Mouse (Mus musculus) B cell, adult 2 months (primary cell): ENCODE measurements around the gene Iqcb1.
A peak's percentile ranks its signal among the peaks of the same experiment; 100 is the strongest.
"Not testable (repeated sequence)": the region's sequence is repeated elsewhere in the genome, so short reads cannot be mapped to it uniquely, and the experiment has no call there.

Experiments
- DNase-seq, 2 experiments: peaks; one replicate each; pipeline ENCODE4 v3.0.0; 2022

Iqcb1 gene

DNA sequence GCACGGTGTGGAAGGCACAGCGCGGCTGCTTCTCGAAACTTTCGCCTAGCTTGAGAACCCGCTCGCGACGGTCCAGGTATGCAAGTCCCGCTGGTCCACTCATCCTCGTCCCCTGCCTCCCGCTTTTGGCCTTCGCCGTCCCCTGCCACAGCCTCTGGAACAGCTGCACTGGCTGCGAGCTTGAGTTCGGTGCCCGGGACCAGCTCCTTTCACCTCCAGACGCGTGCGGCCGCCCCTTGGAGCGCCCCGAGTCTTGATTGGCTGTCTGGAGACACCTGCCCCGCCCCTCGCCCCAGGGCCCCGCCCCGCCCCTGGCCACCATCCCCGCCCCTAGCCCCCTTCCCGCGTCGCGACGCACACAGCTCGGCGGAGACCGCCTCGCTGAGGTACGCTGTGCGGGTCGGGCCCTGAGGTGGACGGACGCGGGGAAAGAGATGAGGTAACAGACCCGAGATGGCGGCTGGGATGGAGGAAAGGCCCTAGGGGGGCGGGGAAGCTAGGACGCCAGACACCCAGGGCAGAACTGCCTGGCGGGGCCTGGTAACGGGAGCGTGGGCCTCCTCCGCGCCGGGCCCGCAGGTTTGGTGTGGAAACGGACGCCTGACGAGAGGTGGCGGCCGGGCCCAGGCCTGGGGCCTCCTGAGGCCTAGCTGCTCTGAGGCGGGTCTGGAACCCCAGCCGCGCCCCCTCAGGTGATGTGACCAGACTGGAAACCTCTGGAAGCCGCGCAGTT, at the start of gene Iqcb1:
Gene Iqcb1 (plus strand): TSS at position 332 of the 733 bp plus-strand sequence.
- DNase-seq = peak; percentile 85 to 86

DNA sequence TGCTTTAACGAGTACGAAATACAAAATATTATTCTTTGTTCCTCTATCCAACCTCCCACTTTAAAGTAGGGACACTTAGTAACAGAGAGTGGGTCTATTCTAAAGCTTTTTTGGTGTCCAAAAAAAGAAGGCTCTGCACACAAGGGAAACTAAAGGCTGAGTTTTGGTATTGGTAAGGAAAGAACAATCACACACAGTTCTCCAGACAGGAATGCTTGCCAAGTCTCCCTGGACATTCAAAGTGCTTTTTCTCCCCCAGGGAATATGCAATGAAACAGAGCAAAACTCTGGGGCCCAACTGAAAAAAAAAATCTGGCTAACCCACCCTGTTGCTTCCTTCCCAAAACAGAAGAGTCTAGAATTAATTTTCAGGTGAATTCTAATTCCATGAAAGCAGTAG, 44.0 kb upstream of the Iqcb1 start:
- DNase-seq = no peak

DNA sequence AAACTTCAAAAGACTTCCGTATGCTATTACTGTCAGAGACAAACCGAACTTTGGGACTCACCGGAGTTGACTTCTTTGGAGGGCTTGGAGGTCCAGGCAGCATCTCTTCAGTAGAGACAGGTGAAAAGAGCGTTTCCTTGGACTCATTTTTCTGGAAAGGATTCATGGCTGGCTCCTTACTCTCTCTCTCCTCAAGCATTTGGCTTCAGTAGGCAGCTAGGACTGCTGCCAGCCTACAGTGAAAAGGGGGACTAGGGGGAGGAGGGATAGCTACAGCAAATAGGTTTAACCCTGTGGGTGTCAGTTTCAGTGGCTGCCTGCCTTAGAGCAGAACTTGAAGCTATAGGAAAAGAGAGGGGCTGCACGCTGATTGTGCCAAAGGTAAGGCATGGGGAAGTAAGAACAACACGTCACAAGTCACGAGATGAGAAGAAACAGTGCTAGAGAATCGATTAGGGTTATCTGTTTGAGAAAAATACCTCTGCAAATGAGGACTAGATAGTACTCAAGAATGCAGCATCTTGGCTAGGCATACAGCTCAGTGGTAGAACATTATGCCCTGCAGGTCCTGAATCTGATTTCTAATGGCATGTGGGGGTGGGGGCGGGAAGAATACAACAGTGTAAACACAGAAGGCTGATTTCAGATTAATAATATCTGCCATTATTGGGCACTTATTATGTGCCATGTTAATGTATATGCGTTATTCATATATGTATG, 43.4 kb upstream of the Iqcb1 start, which contains the start of gene Slc15a2:
Gene Slc15a2 (minus strand): TSS at position 369 of the 720 bp plus-strand sequence.
- no peak for DNase-seq

DNA sequence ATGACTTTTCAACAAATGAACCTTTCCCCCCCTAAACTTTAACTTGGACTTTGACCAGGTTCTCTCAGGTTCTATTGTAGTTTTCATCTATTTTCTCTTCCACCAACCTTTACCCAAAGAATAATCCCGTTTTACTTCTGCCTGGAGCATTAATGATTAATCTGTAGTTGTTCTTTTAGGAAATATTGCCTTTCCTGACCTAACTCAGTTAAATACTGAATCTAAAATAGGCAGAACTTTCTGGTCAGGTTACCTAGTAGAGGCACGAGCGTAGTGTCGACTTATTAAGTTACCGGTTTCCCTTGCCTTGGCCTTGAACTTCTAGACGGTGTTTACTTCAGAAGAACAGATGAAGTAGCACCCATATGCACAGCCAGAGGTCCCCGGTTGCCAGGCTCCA, 41.7 kb upstream of the Iqcb1 start:
- DNase-seq = no peak

DNA sequence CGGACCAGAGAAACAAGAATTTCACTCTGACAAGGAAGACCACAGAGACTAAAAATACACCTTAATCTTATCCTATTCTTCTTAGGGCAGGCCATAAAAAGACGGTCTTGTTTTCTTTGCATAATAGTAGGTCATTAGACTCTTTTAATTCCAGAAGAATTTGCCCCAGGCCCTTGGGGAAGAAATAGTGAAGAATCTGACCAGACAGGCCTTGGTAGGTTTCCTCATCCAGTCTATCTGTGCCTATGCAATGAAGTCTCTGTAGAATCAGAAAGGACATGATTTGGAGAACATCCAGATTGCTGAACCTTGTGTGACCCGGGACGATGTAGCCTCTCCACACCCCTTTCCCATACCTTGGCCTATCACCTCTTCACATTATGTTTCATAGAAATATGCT, 38.0 kb upstream of the Iqcb1 start:
- no peak for DNase-seq

DNA sequence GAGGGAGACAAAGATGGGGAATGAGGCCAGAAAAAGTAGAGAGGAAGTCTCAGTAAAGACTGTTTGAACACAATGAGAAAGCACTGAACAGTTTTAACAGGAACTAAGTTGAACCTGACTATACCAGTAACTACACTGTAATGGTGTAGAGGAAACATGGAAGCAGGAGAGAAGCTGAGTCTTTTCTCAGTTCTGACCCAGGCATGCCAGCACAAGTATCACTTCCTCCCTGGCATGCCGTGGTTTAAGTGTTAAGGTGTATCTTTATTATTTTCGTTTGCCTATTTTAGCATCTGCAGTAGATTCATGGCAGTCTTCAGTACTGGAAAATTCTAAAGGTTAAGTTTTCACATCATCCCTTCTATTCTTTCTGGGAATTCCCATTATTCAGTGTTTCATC, 33.2 kb upstream of the Iqcb1 start:
- no peak for DNase-seq

DNA sequence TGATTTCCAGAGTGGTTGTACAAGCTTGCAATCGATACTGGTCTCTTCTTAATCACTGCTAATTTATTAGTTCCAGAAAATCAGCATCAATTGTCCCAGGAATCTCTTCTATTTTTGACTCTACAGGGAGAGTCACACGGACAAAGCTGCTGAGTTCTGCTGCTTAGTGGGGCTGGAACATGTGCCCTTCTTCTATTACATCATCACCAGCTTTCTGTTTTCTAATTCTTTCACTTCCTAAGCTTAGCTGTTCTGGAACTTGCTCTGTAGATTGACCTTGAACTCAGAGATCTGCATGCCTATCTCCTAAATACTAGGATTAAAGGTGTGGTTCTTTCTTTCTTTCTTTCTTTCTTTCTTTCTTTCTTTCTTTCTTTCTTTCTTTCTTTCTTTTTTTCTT, 29.9 kb upstream of the Iqcb1 start:
- DNase-seq = no peak

DNA sequence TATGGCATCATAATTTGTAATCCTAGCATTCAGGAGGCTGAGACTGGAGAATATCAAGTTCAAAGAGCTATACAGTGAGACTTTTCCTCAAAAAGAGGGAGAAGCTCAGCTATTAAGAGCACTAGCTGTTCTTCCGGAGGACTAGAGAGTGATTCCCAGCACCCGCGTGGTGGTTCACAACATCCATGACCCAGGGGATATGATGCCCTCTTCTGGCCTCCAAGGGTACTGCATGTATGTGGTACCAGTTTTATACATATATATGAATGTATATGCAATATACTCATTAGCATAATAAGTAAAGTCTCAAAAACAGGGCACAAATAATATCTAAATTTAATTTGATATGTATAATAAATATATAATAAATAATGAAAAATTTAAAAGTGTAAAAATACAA, 25.8 kb upstream of the Iqcb1 start:
- DNase-seq = peak; percentile 50 to 56

DNA sequence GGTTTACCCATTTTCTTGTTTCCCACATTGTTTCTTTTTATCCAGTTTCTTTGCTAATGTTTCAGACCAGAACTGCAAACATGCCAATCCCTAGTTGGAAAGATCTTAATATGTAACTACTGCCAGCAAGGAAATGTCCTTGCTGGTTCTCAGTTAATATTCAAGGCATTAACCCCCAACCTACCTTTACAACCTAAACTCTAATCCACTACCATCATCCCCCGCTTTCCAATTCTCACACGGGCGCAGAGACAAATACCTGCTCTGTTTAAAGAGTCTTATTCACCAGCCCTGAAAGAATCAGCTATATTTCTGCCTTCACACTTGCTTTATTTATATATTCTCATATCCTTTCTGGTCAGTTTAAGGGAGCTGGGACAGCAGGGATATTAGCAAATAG, 19.6 kb upstream of the Iqcb1 start:
- DNase-seq = no peak

DNA sequence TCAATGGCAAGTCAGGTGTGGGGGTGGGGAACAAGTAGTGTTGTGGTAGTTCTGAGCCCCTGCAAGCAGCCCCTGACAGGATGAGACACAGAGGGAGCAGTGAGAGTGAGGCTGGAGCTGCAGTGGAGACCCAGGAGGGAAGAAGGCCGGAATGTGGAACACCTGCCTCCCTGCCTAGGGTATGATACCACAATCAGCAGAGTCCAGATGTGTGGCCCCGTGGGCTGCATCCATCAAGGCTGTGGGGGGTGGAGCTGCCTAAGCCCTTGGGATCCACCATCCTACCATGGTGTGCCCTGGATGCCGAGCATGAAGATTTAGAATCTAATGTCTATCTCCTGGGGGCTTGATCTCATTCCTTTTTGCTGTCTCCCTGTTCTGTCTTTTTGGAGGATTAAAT, 14.5 kb upstream of the Iqcb1 start:
- no peak for DNase-seq

DNA sequence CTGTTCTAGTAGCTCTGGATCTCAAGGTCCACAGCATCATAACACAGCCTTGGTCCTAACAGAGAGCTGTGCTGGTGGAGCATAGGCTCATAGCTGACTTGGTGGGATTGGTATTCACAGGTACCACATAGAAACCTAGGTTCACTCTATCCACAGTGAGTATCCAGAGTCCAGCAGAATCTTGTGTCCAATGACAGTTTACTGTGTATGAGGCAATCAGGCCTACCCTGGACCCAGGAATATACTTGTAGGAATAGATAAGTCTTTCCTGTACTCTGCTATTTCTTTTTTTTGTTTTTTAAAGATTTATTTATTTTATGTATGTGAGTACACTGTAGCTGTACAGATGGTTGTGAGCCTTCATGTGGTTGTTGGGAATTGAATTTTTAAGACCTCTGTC, 11.3 kb upstream of the Iqcb1 start:
- no peak for DNase-seq

DNA sequence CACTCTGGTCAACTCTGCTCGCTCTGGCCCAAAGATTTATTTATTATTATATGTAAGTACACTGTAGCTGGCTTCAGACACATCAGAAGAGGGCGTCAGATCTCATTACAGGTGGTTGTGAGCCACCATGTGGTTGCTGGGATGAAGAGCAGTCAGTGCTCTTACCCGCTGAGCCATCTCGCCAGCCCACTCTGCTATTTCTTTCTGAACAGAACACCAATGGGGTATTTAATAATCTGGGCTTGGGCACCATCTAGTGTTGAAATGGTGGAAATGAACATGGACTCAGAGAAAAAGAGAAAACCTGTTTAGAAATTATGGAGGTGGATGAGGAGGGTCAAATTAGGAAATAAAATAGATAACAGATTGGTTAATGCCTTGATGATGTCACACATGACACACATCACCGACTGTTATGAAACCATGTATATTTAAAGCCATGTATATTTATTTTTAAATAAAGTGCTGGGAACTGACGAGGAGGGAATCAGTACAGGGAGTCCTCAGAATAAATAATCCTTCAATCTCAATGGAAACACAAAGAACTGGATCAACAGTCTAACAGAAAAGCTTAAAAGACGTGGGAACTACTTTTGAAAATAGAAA, 10.8 kb upstream of the Iqcb1 start:
- DNase-seq = peak; percentile 78 to 83

DNA sequence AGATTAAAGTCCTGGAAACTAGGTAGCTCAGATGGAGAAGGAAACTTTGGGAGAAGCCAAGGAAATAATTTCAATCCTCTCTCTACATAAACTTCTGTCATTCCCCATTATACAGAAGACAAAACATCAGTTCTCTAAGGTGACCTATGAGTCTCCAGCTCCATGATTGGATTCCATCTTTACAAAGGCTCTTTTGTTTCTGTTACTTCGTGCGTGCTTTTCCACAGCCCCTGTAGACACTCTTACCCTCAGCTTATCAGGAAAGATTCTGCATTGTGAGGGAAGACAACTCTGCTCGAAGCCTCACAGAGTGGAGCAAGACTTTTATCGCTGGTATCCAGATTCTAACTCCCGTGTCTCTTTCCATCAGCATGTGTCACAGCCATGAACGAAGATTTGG, 8.2 kb upstream of the Iqcb1 start:
- no peak for DNase-seq

DNA sequence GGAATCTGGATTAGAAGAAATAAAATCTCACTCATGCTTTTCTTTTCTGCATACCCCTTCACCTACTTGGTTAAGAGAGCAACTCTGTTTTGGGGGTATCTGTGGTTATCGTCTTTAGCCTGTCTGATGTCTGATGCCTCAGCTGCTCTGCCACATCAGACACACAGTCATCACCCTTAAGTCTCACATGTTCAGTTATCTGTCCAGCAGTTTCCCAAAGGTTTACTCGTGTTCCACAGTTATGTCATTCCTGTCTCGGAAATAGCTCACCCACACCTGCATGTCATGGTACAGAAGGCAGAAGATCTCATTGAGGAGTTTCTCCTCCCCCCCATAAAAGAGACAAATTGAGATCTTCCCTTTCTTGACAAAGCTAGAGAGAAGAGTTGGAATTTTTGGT, 7.4 kb upstream of the Iqcb1 start:
- DNase-seq = no peak

DNA sequence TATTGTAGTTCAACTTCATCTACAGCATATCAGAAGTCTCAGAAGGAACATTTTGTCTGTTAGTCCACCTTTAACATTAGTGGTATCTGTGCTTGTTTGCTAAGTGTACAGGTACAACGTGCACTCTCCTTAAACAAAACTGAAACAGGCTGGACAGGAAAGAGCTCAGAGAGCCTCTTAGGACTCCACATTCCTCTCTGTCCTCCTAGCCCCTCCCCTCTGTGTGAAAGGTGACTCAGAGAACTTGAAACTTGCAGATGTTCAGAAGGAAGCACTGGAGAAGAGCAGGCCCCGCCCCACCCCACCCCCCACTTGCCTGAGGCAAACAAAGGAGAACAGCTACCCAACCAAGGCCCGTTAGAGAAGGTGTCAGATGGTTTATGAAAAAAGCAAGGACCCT, 6.7 kb upstream of the Iqcb1 start:
- peak; percentile 58 to 65 for DNase-seq

DNA sequence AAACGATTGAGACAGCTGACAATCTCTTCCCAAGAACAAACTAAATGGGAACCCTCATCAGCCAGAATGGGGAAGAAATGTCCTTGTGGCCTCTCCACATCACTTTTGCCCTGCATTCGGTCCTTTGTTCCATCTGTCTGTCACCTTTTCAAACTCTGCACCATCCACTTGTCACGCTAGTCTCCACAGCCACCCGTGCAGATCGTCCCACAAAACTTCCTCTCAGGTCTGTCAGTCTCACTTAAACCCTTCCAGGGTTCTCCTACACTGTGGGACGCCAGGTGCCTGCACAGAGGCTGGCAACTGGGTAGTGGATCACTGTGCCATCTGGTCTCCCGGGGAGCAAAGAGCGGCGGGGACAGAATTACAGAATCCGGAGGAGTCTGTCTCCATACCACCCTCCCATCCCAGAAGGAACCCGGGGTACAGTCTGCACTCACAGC, 553 bp upstream of the Iqcb1 start:
- peak in 1 of 2 experiments; percentile 37 for DNase-seq

DNA sequence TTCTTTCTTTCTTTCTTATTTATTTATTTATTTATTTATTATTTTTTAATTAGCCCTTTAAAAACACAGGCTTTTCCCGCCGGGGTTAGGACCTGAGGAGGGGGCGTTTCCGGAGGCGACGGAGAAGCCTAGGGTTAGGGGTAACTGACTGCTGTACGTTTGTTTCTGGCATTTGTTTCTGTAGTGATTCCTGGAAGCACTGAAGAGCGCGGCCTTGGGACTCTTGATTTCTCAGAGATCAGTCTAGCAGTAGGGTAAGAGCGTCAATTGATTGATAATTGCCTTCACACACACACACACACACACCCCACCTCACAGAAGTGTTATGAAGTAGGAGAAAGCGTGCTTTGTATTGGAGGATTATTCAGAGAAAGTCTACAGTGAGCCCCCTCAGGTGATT, 635 bp downstream of the Iqcb1 start:
- DNase-seq = no peak

DNA sequence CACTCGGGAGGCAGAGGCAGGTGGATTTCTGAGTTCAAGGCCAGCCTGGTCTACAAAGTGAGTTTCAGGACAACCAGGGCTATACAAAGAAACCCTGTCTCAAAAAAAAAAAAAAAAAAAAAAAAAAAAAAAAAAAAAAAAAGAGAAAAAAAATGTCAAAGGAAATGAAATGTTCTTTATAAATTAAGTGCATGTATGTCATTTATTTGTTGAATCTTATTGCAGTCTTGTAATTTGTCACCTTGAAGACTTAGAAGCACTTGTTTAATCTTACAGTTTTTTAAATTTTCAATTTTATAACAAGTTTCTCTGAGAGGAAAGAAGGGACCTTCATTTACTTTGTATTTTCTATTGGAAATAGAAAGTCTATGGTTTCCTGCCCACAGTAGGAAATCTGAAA, 18.7 kb downstream of the Iqcb1 start:
- DNase-seq = not testable (repeated sequence)

DNA sequence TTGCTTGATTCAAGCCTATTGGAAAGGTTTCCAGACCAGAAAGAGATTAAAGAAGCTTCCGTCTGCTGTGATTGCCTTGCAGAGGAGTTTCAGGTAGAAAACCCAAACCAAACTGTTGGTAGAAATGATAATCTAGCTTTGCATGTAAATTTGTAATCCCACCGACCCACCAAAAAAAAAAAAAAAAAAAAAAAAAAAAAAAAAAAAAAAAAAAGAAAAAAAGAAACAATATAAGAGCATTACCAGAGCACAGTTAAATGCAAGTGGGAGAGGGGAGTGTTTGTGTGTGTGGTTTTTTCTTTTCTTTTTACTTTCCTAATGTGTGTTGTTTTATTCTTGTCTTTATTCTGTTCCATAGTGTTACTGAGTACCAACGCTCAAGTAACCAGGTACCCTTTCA, 23.0 kb downstream of the Iqcb1 start:
- DNase-seq = no peak

DNA sequence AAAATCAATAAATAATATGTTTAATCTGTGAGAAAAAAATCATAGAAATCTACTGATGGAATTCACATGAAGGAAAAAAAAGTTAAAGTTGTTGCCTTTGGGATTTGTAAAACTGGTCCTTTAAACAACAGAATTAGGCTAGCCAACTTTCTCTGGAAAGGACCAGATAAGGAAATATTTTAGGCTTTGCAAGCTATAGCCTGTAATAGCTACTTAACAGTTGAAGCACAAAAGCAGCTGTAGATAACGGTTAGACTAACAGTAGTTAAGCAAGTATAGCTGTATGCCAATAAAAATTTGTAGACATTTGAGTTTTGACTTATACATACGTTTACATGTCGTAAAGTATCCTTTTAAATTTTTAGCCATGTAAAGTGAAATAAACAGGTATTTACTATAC, 35.4 kb downstream of the Iqcb1 start:
- no peak for DNase-seq

DNA sequence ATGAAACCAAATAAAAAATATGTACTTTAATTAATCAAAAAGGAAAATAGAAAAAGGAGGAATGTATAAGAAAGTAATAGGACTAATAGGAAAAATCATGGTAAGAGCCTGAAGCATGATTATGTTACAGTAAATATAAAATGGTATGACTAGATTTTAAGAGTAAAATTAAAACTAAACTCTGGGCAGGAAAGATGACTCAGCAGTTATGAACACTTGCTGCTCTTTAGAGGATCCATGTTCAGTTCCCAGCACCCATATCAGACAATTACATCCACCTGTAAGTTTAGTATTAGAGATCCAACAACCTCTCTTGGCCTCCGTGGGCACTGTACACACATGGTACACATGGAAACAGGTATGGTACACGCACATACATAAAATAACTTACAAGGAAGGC, 41.3 kb downstream of the Iqcb1 start:
- DNase-seq = no peak

DNA sequence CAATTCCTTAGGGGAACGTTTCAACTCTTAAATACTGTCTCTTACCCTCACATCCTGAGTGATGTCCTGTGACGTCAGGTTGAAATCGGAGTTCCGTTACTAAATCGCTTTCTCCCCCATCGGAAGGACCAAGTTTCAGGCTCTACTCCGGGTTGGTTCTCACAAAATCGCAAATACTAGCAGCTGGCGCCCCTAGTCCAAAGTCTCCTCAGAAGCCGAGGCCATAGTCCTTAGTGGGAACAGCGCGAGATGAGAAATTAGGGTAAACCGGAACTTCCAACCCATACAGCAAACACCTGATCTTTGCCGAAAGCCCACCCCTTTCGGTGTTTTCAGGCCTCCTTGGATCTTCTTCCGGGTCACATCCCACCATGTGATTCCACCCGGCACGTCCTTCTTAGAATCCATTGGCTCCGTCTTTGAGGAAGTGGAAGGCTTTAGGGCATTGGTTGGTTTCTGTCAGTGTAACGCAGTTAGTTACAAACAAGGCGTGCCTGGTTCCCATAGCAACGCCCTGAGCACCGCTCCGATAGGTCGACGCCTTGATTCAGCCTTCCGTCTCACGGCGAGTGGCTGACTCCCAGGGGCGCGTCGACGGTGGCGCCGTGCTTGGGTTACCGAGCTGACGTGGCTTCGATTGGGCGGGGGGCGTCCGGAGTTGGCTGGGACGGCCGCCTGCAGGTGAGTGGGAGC, 46.5 kb downstream of the Iqcb1 start, which contains the start of the genes Eaf2 and Golgb1:
Gene Eaf2 (minus strand): TSS at position 421 of the 693 bp plus-strand sequence.
Gene Golgb1 (plus strand): TSS at position 558 of the 693 bp plus-strand sequence.
- DNase-seq = peak; percentile 90 to 94

DNA sequence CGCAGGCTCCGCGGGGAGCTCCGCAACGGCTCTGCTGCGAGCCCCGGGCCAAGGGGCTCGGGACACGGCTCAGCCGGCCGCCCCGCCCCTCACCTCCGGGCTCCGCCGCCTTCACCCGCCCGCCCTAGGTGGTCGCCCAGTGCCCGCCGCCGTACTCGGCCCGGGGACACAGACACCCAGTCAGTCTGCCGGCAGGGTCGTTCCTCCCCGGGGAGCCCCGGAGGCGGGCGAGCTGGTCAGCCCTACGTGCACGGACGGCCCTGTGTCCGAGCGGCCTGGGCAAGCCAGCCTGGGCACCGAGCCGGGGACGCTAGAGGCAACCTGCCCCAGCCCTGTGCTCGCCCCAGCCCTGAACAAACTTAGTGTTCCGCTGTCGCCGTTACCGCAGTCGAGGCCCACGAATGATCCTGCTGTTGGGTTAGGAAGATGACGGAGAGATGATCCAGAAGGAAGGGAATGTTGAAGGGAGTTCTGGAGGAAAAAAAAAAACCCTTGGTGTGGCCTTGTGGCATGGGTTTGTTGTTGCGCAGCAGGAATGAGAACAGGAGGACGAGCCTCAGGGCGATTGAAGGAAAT, 47.2 kb downstream of the Iqcb1 start:
- DNase-seq = no peak
